Mouse (Mus musculus) lung, embryonic 15.5 days (tissue): ENCODE measurements around the gene Krtdap. TPM values are rescaled to one million over a fixed set of nuclear protein-coding genes. Genes with fewer than 3 reads are reported as not detected.

ENCODE experiments used
- ATAC-seq: fragments of 200-750 bp; cut with Nextera tagmentation; 2 replicates; pipeline ENCODE4 v1.8.0; 2017; ENCODE audit warnings: moderate number of reproducible peaks, borderline replicate concordance; ENCODE audit not compliant: low FRiP score, low TSS enrichment; ENCODE audit errors: extremely low read depth
- H3K27ac ChIP-seq: fragments of 300-500 bp; sonication (generic); 2 replicates; pipeline ENCODE4 v1.5.1; 2015; ENCODE audit warnings: moderate library complexity, mild to moderate bottlenecking, inconsistent platforms
- H3K27me3 ChIP-seq: fragments of 300-500 bp; sonication (generic); 2 replicates; pipeline ENCODE4 v1.6.1; 2015; ENCODE audit warnings: inconsistent platforms
- H3K36me3 ChIP-seq: fragments of 300-500 bp; sonication (generic); 2 replicates; pipeline ENCODE4 v1.6.1; 2015; ENCODE audit warnings: inconsistent platforms
- H3K4me1 ChIP-seq: fragments of 300-500 bp; sonication (generic); 2 replicates; pipeline ENCODE4 v1.6.1; 2015; ENCODE audit warnings: inconsistent platforms
- H3K4me2 ChIP-seq: fragments of 300-500 bp; sonication (generic); 2 replicates; pipeline ENCODE4 v1.6.1; 2015; ENCODE audit warnings: inconsistent platforms, mild to moderate bottlenecking, moderate library complexity
- H3K4me3 ChIP-seq: fragments of 300-500 bp; sonication (generic); 2 replicates; pipeline ENCODE4 v1.5.1; 2015; ENCODE audit warnings: mild to moderate bottlenecking, inconsistent platforms
- H3K9ac ChIP-seq: fragments of 300-500 bp; sonication (generic); 2 replicates; pipeline ENCODE4 v1.6.1; 2015; ENCODE audit warnings: inconsistent platforms
- H3K9me3 ChIP-seq: fragments of 300-500 bp; sonication (generic); 2 replicates; pipeline ENCODE4 v1.6.1; 2016; ENCODE audit warnings: inconsistent platforms
- WGBS: fragments of 180-500 bp; shearing (Covaris S2); methylation state at CpG from one replicate; pipeline ENCODE4 v1.1.7; 2015; 5-methylcytosine and 5-hydroxymethylcytosine counted together
- polyA plus RNA-seq: library from polyadenylated mRNA; unstranded; fragments of >200 nt; fragmentation: Nextera tagmentation; extraction: Ambion mirVana; gene quantifications from 2 replicates; pipeline ENCODE4 v1.2.1, GENCODE M21; 2015

The Krtdap gene
- polyA plus RNA-seq, 1 experiment from 2014 or later, result 5.1 TPM

GRCm38 (mm10) chr7:30794921-30795320 is 7.2 kb downstream of the Krtdap start:
- no peak for ATAC-seq
- no peak overlapping the region for H3K9ac ChIP-seq
- H3K9me3 ChIP-seq, result no peaks in the 10 kb centered on the region
- no peak overlapping the region for H3K4me2 ChIP-seq
- no peak overlapping the region for H3K27ac ChIP-seq
- no peaks in the 10 kb centered on the region for H3K4me1 ChIP-seq
- H3K36me3 ChIP-seq, result no peaks in the 10 kb centered on the region
- H3K27me3 ChIP-seq, result no peaks in the 10 kb centered on the region
- H3K4me3 ChIP-seq, result no peak overlapping the region

- ATAC-seq, result no peak
- Histone ChIP-seq H3K27me3 (no peaks in the 10 kb centered on the region), H3K9me3 (no peaks in the 10 kb centered on the region), H3K4me3 (no peak overlapping the region), H3K4me2 (no peak overlapping the region), H3K36me3 (no peaks in the 10 kb centered on the region), H3K4me1 (no peaks in the 10 kb centered on the region), H3K27ac (no peak overlapping the region), H3K9ac (no peak overlapping the region)
- WGBS, result 88% methylated on average over 1 of the region's 1 CpGs
Measured at GRCm38 (mm10) chr7:30796790-30797189, 9.1 kb downstream of the Krtdap start.

GRCm38 (mm10) chr7:30800653-30801052 is 13.0 kb downstream of the Krtdap start:
- no peak overlapping the region for H3K4me2 ChIP-seq
- H3K9me3 ChIP-seq, result no peaks in the 10 kb centered on the region
- no peak for ATAC-seq
- H3K36me3 ChIP-seq, result no peaks in the 10 kb centered on the region
- no peak overlapping the region for H3K4me3 ChIP-seq
- no peak overlapping the region for H3K27ac ChIP-seq
- no peak overlapping the region for H3K9ac ChIP-seq
- no peaks in the 10 kb centered on the region for H3K4me1 ChIP-seq
- no peaks in the 10 kb centered on the region for H3K27me3 ChIP-seq

- H3K9me3 ChIP-seq, result no peaks in the 10 kb centered on the region
- 97% methylated on average over 3 of the region's 3 CpGs for WGBS
- no peaks in the 10 kb centered on the region for H3K27me3 ChIP-seq
- no peaks in the 10 kb centered on the region for H3K36me3 ChIP-seq
- ATAC-seq, result no peak
- no peak overlapping the region for H3K9ac ChIP-seq
- no peak overlapping the region for H3K4me2 ChIP-seq
- H3K4me1 ChIP-seq, result no peaks in the 10 kb centered on the region
- H3K4me3 ChIP-seq, result no peak overlapping the region
- H3K27ac ChIP-seq, result no peak overlapping the region
Measured at GRCm38 (mm10) chr7:30803256-30803655, 15.6 kb downstream of the Krtdap start.

GRCm38 (mm10) chr7:30804026-30804715 is 16.5 kb downstream of the Krtdap start:
- 69% methylated on average over 9 of the region's 9 CpGs for WGBS
- Histone ChIP-seq H3K4me2 (no peak overlapping the region), H3K4me3 (no peak overlapping the region), H3K36me3 (no peaks in the 10 kb centered on the region), H3K9ac (no peak overlapping the region), H3K4me1 (no peaks in the 10 kb centered on the region), H3K27me3 (no peaks in the 10 kb centered on the region), H3K9me3 (no peaks in the 10 kb centered on the region), H3K27ac (0 out of 2 replicates have a peak overlapping the region, but pooled peaks have one; percentile 8)
- ATAC-seq, result 0 out of 2 replicates have a peak, but pooled peaks have one; percentile 59

- Histone ChIP-seq H3K27me3 (no peaks in the 10 kb centered on the region), H3K27ac (no peak overlapping the region), H3K9me3 (no peaks in the 10 kb centered on the region), H3K4me3 (no peak overlapping the region), H3K36me3 (no peaks in the 10 kb centered on the region), H3K4me2 (no peak overlapping the region), H3K9ac (no peak overlapping the region), H3K4me1 (no peaks in the 10 kb centered on the region)
- ATAC-seq, result no peak
- 49% methylated on average over 6 of the region's 6 CpGs for WGBS
Measured at GRCm38 (mm10) chr7:30805924-30806323, 18.2 kb downstream of the Krtdap start.

GRCm38 (mm10) chr7:30810319-30810718 is 22.6 kb downstream of the Krtdap start:
- no peak overlapping the region for H3K27ac ChIP-seq
- no peaks in the 10 kb centered on the region for H3K36me3 ChIP-seq
- H3K27me3 ChIP-seq, result no peaks in the 10 kb centered on the region
- H3K9me3 ChIP-seq, result no peaks in the 10 kb centered on the region
- H3K9ac ChIP-seq, result no peak overlapping the region
- no peak overlapping the region for H3K4me3 ChIP-seq
- ATAC-seq, result no peak
- no peak overlapping the region for H3K4me2 ChIP-seq
- WGBS, result 55% methylated on average over 6 of the region's 6 CpGs
- no peaks in the 10 kb centered on the region for H3K4me1 ChIP-seq

GRCm38 (mm10) chr7:30811757-30812290 is 24.1 kb downstream of the Krtdap start:
- H3K4me3 ChIP-seq, result no peak overlapping the region
- H3K4me1 ChIP-seq, result no peaks in the 10 kb centered on the region
- 36% methylated on average over 9 of the region's 9 CpGs for WGBS
- H3K9ac ChIP-seq, result no peak overlapping the region
- no peak for ATAC-seq
- no peaks in the 10 kb centered on the region for H3K36me3 ChIP-seq
- H3K9me3 ChIP-seq, result no peaks in the 10 kb centered on the region
- no peak overlapping the region for H3K27ac ChIP-seq
- no peak overlapping the region for H3K4me2 ChIP-seq
- no peaks in the 10 kb centered on the region for H3K27me3 ChIP-seq

GRCm38 (mm10) chr7:30812291-30812807 is 24.7 kb downstream of the Krtdap start:
- Histone ChIP-seq H3K4me3 (no peak overlapping the region), H3K4me1 (no peaks in the 10 kb centered on the region), H3K36me3 (no peaks in the 10 kb centered on the region), H3K27me3 (no peaks in the 10 kb centered on the region), H3K9ac (no peak overlapping the region), H3K9me3 (no peaks in the 10 kb centered on the region), H3K4me2 (no peak overlapping the region), H3K27ac (0 out of 2 replicates have a peak overlapping the region, but pooled peaks have one; percentile 2)
- 55% methylated on average over 6 of the region's 6 CpGs for WGBS
- no peak for ATAC-seq

- Histone ChIP-seq H3K4me1 (peaks cover 13% of the 10 kb centered on the region), H3K36me3 (no peaks in the 10 kb centered on the region), H3K9me3 (no peaks in the 10 kb centered on the region), H3K9ac (no peak overlapping the region), H3K27ac (no peak overlapping the region), H3K4me3 (no peak overlapping the region), H3K4me2 (no peak overlapping the region), H3K27me3 (no peaks in the 10 kb centered on the region)
- ATAC-seq, result no peak
- WGBS, result 42% methylated on average over 6 of the region's 6 CpGs
Measured at GRCm38 (mm10) chr7:30820131-30820530, 32.4 kb downstream of the Krtdap start.

- H3K4me3 ChIP-seq, result no peak overlapping the region
- no peak overlapping the region for H3K27ac ChIP-seq
- H3K27me3 ChIP-seq, result no peaks in the 10 kb centered on the region
- no peak overlapping the region for H3K4me2 ChIP-seq
- no peaks in the 10 kb centered on the region for H3K9me3 ChIP-seq
- no peak overlapping the region for H3K9ac ChIP-seq
- no peak for ATAC-seq
- 45% methylated on average over 7 of the region's 7 CpGs for WGBS
- H3K4me1 ChIP-seq, result peaks cover 13% of the 10 kb centered on the region
- no peaks in the 10 kb centered on the region for H3K36me3 ChIP-seq
Measured at GRCm38 (mm10) chr7:30820854-30821445, 33.3 kb downstream of the Krtdap start.

GRCm38 (mm10) chr7:30821532-30821931 is 33.8 kb downstream of the Krtdap start:
- H3K9me3 ChIP-seq, result no peaks in the 10 kb centered on the region
- H3K4me2 ChIP-seq, result no peak overlapping the region
- H3K27ac ChIP-seq, result no peak overlapping the region
- H3K27me3 ChIP-seq, result no peaks in the 10 kb centered on the region
- no peaks in the 10 kb centered on the region for H3K36me3 ChIP-seq
- H3K4me3 ChIP-seq, result no peak overlapping the region
- H3K4me1 ChIP-seq, result peaks cover 13% of the 10 kb centered on the region
- 55% methylated on average over 5 of the region's 5 CpGs for WGBS
- no peak overlapping the region for H3K9ac ChIP-seq
- no peak for ATAC-seq
